Mouse (Mus musculus): Measurements from ENCODE around the gene Gdpd5.

GRCm38 (mm10) chr7:99352526-99353400, 28.5 kb upstream of the Gdpd5 start, which contains the start of gene Serpinh1:
- TF ChIP-seq CTCF (IDR thresholded peaks at IDR 0.05; ENCODE audit: low read depth, low read length) (no peak), GATA1 (IDR thresholded peaks at IDR 0.05; ENCODE audit: borderline replicate concordance, low read length) (no peak), GATA2 (IDR thresholded peaks at IDR 0.05; ENCODE audit: borderline replicate concordance, low read depth, low read length) (no peak), TAL1 (conservative IDR thresholded peaks at IDR 0.05; ENCODE audit: low read depth, low read length) (no peak)
